Mouse (Mus musculus) G1E (cell line): ENCODE results near the gene Slc25a22. TPM values are rescaled to one million over a fixed set of nuclear protein-coding genes. Genes with fewer than 3 reads are reported as not detected.

Source experiments
- ATAC-seq: 2 replicates; pipeline ENCODE4 v1.8.0; 2016; ENCODE audit warnings: mild to moderate bottlenecking; ENCODE audit not compliant: insufficient number of reproducible peaks, poor library complexity, low FRiP score, severe bottlenecking; ENCODE audit errors: extremely low read depth
- DNase-seq: peaks from one replicate; pipeline ENCODE4 v3.0.0; 2012; ENCODE audit warnings: low spot score
- H3K27me3 ChIP-seq: 2 replicates; pipeline ENCODE4 v1.6.1; 2012; ENCODE audit warnings: mild to moderate bottlenecking, low read length, inconsistent platforms; ENCODE audit not compliant: insufficient read depth
- H3K36me3 ChIP-seq: replicated peaks from 2 replicates; pipeline ENCODE3; 2012; ENCODE audit warnings: mild to moderate bottlenecking, inconsistent platforms
- H3K4me1 ChIP-seq: 2 replicates; pipeline ENCODE4 v1.6.1; 2012; ENCODE audit warnings: low read depth, low read length, inconsistent platforms, mixed read lengths; ENCODE audit not compliant: insufficient read depth
- H3K4me3 ChIP-seq: 2 replicates; pipeline ENCODE4 v1.5.1; 2012; ENCODE audit warnings: low read depth, mild to moderate bottlenecking, inconsistent platforms, low read length, moderate library complexity, mixed read lengths
- H3K9me3 ChIP-seq: replicated peaks from 2 replicates; pipeline ENCODE4 v1.6.1; 2012; ENCODE audit warnings: inconsistent platforms
- CTCF ChIP-seq: IDR thresholded peaks from 2 replicates; pipeline ENCODE4 v1.5.1; 2012; ENCODE audit warnings: low read depth, low read length, inconsistent platforms, mixed read lengths
- GATA1 ChIP-seq: IDR thresholded peaks from 2 replicates; pipeline ENCODE4 v1.6.1; 2012; ENCODE audit warnings: borderline replicate concordance, low read length, inconsistent platforms, mixed read lengths
- GATA2 ChIP-seq: IDR thresholded peaks from 2 replicates; pipeline ENCODE4 v1.6.1; 2012; ENCODE audit warnings: low read depth, low read length, inconsistent platforms, borderline replicate concordance
- POLR2AphosphoS5 ChIP-seq: IDR thresholded peaks from 2 replicates; pipeline ENCODE4 v1.6.1; 2012; ENCODE audit warnings: low read depth, low read length, inconsistent platforms; ENCODE audit not compliant: insufficient replicate concordance
- TAL1 ChIP-seq: conservative IDR thresholded peaks from 2 replicates; pipeline ENCODE4 v1.6.1; 2012; ENCODE audit warnings: low read depth, low read length, inconsistent platforms, mixed read lengths
- polyA plus RNA-seq: library from polyadenylated mRNA; stranded (reverse); fragments of >175 nt; gene quantifications from 2 replicates; pipeline ENCODE4 v1.2.3, GENCODE M21; 2012
- total RNA-seq, 2 experiments: library from RNA; stranded (forward) in 1 of 2; stranded (reverse) in 1 of 2; fragments of 200-1000 nt in 1 of 2; fragments of >200 nt in 1 of 2; fragmentation: Nextera tagmentation in 1 of 2; gene quantifications; 2 replicates each; pipeline ENCODE4 v1.2.3; 2014 to 2017

The Slc25a22 gene
- total and polyA plus RNA-seq, 3 experiments = 3.7 to 51.8 (median 16.3) TPM

- TF ChIP-seq GATA1 (no peak), CTCF (no peak), TAL1 (no peak), POLR2AphosphoS5 (no peak), GATA2 (no peak)
- Histone ChIP-seq H3K36me3 (peaks cover 82% of the 10 kb centered on the region), H3K9me3 (no peaks in the 10 kb centered on the region), H3K4me3 (peak overlapping the region; percentile 79), H3K4me1 (peaks cover 92% of the 10 kb centered on the region), H3K27me3 (no peaks in the 10 kb centered on the region; the same call in 1 of the 2 replicates)
- no peak for DNase-seq
- no peak for ATAC-seq
Observed at GRCm38 (mm10) chr7:141436523-141436892, 1.2 kb downstream of the Slc25a22 start.

GRCm38 (mm10) chr7:141435856-141436522 lies 1.7 kb downstream of the Slc25a22 start:
- no peak for DNase-seq
- Histone ChIP-seq H3K36me3 (peaks cover 82% of the 10 kb centered on the region), H3K4me1 (peaks cover 89% of the 10 kb centered on the region), H3K9me3 (no peaks in the 10 kb centered on the region), H3K4me3 (peak overlapping the region; percentile 70; the same call in 1 of the 2 replicates), H3K27me3 (no peaks in the 10 kb centered on the region; the same call in 1 of the 2 replicates)
- TF ChIP-seq GATA1 = no peak
- TF ChIP-seq POLR2AphosphoS5 = no peak
- TF ChIP-seq CTCF = no peak
- no peak for TF ChIP-seq GATA2
- TF ChIP-seq TAL1 = no peak
- no peak for ATAC-seq

GRCm38 (mm10) chr7:141435129-141435855 lies 2.4 kb downstream of the Slc25a22 start:
- peaks cover 83% of the 10 kb centered on the region for H3K4me1 ChIP-seq
- no peaks in the 10 kb centered on the region; the same call in 1 of the 2 replicates for H3K27me3 ChIP-seq
- ATAC-seq (peak; percentile 71), DNase-seq (peak; percentile 78)
- H3K36me3 ChIP-seq = peaks cover 82% of the 10 kb centered on the region
- H3K4me3 ChIP-seq = peak overlapping the region; percentile 70
- TF ChIP-seq POLR2AphosphoS5 (no peak), CTCF (no peak), GATA2 (no peak), TAL1 (no peak), GATA1 (no peak)
- H3K9me3 ChIP-seq = no peaks in the 10 kb centered on the region

- peaks cover 83% of the 10 kb centered on the region for H3K4me1 ChIP-seq
- H3K27me3 ChIP-seq = no peaks in the 10 kb centered on the region; the same call in 1 of the 2 replicates
- H3K36me3 ChIP-seq = peaks cover 80% of the 10 kb centered on the region
- no peaks in the 10 kb centered on the region for H3K9me3 ChIP-seq
- peak; percentile 29 for DNase-seq
- ATAC-seq = no peak
- no peak for TF ChIP-seq GATA1
- TF ChIP-seq POLR2AphosphoS5 = no peak
- TF ChIP-seq CTCF = no peak
- TF ChIP-seq TAL1 = no peak
- TF ChIP-seq GATA2 = no peak
- peak overlapping the region; percentile 70 for H3K4me3 ChIP-seq
Observed at GRCm38 (mm10) chr7:141434464-141434863, 3.2 kb downstream of the Slc25a22 start.

GRCm38 (mm10) chr7:141433517-141434400 lies 3.9 kb downstream of the Slc25a22 start:
- ATAC-seq (no peak), DNase-seq (no peak)
- peak overlapping the region; percentile 70; the same call in 1 of the 2 replicates for H3K4me3 ChIP-seq
- H3K4me1 ChIP-seq = peaks cover 83% of the 10 kb centered on the region
- H3K9me3 ChIP-seq = no peaks in the 10 kb centered on the region
- peaks cover 77% of the 10 kb centered on the region for H3K36me3 ChIP-seq
- no peak for TF ChIP-seq GATA2
- no peak for TF ChIP-seq TAL1
- TF ChIP-seq GATA1 = no peak
- no peak for TF ChIP-seq POLR2AphosphoS5
- no peak for TF ChIP-seq CTCF
- peaks cover under 1% of the 10 kb centered on the region; the same call in 1 of the 2 replicates for H3K27me3 ChIP-seq
